Mouse (Mus musculus) spleen, adult 18-20 months (tissue): Measurements from ENCODE around the gene Psma7.

ENCODE experiments used
- DNase-seq, 2 experiments: peaks; one replicate each; pipeline ENCODE4 v3.0.0; 2022; ENCODE audit warnings: mixed read lengths in 2 of 2

The Psma7 gene

DNA sequence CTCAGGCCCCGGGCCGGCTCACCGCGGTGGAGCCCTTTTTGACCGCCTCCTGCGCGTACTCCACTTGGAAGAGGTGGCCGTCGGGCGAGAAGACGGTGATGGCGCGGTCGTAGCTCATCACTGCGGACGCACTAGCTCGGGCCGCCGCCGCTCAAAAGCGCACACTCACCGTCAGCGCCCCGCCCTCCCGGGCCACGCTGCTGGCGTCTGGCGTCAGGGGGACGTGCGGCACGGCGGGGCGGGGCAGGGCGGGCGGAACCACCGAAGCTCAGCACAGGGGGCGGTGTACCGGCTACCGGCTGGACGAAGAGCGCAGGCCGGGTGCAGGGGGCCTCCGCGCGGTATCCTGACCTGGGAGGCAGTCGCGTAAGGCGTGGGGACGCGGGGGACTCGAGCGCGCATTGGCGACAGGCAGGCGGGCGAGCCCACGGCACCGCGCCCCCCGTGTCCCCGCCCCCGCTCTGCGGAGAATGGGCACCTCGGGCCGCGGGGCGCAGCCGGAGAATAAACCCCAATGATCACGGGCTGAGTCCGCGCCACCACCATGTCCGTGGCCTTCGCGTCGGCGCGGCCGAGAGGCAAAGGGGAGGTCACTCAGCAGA lies at the start of gene Psma7, which contains the start of gene Ss18l1:
Psma7 (minus strand) TSS at position 178 of the 602 bp plus-strand sequence.
Ss18l1 (plus strand) TSS at position 254 of the 602 bp plus-strand sequence.
- peak; percentile 79 to 88 for DNase-seq

DNA sequence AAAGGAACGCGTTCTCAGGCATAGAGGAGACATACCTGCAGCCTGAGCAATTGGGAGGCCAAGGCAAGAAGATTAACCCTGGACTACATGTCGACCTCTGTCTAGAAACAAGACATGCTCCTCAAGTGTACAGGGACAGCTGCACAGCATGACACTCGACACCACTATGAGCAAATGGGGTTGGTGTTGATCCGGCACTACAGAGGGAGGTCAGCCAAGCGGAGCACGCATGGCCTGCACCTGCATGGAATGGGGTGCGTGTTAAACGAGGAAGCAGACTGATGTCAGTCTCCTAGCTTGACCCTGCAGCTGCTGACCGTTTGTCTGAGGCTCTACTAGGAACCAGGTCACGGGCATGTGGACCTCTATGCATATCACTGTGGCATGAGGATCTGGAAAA lies 48.1 kb upstream of the Psma7 start:
- DNase-seq, result no peak

DNA sequence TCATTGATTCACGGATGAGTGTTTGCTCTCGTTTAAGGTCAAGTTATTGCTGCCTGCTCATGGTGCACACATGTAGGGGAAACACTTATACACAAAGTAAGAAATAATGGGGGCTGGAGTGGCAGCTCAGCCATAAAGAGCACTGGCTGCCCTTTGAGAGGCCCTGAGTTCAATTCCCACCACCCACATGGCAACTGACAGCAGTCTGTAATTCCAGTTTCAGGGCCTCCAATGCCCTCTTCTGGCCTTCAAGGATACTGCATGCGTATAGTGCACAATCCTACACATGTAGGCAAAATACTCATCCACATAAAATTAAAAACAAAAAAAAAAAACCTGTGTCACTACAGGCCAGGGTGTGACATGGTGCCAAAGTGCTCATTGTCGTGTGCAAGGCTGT lies 45.2 kb upstream of the Psma7 start:
- no peak for DNase-seq

DNA sequence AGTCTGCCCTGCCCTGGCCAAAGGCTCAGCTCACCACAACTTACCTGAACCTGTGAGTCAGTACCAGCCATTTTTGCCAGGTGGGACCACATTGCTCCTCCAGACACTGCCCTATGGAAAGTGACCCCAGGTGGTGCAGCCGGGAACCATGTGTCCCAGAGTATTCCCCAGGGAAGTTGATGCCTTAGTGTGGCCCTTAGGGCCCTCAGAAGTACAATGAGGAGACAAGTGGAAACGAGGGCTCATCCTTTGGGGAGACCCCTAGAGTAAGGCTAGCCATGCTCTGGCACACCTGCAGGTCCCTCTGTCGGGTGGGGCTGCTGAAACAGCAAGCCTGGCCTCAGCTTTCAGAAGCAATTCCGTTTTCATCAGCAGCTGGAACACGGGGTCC lies 44.4 kb upstream of the Psma7 start:
- no peak for DNase-seq

DNA sequence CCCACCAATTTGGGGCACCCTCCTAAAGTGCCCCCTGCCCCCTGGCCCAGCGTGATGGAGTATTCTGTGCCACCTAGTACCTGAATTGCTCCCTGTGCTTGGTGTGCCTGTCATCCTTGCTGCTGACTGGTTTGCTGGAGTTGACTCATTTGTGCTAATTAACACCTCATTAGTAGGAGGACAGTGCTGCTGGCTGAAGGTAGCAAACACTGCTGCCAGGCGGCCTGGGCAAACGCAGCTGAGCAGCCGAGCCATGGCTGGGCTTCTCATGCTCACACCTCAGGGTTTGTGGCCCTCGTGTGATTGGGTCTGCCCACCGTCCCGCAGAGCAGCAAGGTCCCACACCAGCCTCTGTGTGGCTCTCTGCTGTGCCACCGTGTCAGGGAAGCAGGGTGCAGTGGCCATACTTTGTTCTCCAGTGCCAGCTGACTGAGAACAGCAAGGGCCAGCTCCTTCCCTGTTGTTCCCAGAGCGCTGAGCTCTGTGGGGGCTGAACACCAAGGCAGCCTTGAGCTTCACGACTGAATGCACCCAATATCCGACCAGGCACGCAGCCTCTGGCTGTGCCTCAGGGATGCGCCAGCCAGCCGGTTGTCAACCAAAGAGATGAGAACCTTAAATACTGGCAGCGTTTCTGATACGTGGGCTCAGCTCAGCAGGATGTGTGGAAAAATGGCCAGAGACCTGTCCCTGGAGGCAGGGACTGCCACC lies 43.8 kb upstream of the Psma7 start:
- DNase-seq, result no peak

DNA sequence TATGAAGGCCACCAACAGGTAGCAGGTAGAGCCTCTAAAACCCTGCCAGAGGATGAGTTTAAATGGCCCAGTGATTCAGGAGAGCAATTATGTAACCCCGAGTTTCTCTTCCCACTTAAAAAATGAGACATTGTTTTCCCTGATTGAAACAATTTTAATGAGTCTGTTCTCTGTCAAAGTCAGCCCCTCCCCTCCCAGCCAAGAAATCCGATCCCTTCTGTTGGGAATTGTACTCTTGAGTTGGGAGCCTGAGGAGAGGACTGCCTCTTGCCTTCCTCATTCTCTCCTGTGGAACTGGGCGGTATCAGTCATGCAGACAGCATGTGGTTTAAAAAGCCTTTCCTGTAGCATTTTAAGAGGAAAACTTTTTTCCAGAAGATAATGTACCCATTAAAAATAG lies 42.3 kb upstream of the Psma7 start:
- DNase-seq, result no peak

DNA sequence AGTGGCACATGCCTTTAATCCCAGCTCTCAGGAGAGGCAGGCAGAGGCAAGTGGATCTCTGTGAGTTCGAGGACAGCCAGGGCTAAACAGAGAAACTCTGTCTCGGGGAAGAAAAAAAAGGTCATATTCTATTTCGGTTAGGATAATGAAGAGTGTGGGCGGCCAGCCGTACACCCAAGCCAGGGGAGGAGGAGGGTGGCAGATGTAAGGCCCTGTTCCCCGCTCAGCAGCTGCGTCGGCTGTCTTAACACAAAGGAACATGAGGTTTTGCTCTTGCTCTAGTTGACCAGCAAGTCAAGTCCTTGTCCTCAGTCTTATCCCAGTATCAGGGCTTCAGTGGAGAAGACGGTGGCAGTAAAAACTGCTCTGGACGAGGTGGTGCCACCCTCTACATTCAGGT lies 40.8 kb upstream of the Psma7 start:
- DNase-seq, result no peak

DNA sequence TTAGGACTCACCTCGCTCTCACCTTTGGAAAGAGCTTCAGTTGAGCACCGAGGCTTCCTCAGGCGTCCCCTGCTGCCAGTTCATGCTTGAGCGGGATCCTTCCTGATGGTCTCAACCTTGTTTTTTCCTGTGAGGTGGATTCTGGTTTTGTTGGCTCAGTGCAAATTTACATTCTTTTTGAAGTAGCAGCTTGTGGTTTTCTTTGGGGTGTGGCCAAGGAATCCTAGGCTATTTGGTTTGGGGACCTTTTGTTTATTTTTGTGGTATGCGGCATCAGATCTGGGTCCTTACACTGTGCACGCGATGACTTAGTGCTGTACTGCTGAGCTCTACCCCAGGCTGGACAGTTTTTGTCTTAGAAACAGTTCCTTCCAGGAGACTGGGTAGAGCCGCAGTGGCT lies 38.4 kb upstream of the Psma7 start:
- no peak for DNase-seq

DNA sequence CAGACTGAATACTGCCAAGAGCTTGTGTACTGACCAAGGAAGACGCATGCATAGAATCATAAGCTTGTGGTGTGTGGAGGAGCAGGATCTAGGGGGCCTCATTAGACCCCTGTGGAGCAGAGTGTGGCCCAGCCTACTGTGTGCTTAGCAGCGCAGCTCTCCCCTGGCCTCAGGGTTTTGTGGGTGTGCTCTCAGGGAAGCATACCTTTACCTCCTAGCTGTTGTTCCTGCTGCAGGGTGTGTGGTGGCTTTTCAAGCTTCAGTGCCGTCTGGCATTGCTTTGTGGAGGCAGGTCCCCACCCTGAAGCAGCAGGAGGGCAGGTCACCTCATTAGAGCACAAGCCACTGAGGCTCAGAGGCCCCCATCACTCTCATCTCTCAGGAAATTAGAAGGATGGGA lies 35.4 kb upstream of the Psma7 start:
- DNase-seq, result no peak

DNA sequence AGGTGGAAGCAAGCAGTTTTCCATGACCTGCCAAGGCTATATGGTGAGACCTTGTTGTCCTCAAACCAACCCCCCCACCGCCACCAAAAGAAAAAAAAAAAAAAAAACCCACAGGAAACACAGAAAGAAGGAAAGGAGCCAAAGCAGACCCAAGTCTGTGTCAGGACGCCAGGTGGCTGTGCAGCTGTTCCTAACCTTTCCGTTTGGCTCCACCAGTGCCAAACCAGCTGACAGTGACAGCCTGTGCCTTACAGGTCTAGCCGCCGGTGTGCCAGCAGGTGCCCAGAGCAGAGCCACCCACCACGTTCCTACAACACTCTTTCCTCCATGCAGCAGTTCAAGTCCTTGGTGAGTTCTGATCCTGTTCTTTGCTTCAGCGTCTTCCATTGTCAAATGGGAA lies 30.7 kb upstream of the Psma7 start:
- DNase-seq, result no peak

DNA sequence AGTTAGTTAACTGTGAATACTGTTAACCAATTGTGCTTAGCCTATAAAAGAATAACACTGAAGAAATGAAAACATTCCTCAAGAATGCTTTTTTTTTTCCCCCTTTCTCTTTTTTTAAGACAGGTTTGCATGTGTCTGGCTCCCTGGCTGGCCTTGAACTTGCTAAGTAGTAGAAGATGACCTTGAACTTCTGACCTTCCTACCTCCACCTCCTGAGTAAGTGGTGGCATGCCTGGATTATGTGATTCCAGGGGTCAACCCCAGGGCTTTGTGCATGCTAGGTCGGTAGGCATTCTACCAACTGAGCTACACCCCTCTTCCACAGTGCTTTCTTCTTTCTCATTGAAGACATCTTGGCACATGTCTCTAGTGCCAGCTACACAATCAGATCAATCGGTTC lies 29.4 kb upstream of the Psma7 start:
- DNase-seq, result no peak

DNA sequence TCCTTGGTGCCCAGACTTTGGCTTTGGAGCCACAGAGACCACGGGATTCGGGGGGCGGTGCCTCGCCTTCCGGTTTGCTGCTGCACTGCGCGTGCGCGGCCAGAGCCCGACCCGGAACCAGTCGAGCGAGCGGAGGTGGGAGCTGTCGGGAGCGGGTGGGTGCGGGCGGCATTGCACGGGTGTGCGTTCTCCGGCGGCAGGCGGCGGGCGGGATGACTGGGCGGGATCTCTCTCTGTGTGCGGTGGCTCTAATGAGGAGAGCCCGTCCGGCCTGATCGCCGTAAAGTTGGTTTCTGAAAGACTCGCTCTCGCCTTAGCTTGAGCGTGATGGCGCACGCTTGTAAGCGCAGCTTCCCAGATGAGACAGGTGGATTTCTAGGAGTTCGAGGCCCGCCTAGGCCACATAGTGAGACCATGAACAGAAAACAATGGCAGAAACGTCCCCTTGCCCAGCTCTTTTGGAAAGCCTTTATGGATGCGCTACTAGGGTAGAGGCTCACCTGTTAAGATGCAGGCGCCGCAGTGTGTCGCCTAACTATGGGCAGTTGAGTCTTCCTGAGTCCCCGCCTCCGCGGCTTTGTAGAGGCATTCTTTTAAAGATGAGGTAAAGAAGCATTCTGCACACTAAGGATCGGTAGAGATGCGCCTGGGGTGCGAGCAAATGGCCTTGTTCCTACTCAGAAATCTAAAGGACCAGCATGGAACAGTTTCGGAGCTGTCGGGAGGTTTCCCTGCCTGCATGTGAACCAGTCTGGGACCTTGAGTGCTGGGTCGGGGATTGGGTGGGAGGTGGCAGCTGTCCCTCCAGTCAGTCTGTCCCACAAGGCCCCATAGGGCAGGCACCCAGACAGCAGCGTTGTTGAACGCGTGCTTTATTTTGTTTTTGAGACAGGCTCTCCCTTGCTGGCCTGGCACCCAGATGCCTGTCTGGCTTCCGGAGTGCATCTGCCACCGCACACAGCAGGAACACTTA lies 28.5 kb upstream of the Psma7 start, which contains the start of gene Mtg2:
Mtg2 (plus strand) TSS at position 108 of the 973 bp plus-strand sequence.
- peak; percentile 82 to 92 for DNase-seq

DNA sequence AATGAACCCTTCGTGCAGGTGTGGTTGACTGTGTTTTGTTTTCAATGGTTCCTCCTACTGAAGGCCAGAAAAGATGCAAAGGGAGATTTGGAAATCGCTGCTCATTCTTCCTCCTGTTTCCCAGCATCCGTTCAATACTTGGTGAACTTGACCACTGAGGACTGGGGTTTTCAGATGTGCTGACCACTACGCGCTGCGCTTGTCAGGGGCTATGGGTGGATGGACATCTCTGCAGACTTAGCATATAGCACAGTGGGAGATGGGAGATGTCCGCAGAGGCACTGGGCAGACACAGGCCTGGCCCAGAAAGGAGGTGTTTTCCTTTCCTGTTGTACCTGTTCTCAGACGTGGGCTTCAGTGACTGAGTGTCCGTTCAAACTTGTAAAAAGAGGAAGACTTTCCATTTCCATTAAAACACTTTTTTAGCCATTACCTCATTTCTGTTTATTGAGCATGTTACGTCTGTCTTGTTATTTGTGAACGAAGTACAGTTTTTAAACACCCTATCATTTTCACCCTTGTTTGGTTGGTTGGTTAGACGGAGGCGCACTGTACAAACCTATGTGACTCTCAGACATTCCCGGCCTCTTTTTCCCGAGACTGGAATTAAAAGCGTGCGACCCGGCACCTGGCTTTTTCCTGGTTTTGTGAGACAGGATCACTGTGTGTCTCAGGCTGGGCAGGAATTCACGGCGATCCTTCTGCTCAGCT lies 27.7 kb upstream of the Psma7 start:
- DNase-seq, result no peak

DNA sequence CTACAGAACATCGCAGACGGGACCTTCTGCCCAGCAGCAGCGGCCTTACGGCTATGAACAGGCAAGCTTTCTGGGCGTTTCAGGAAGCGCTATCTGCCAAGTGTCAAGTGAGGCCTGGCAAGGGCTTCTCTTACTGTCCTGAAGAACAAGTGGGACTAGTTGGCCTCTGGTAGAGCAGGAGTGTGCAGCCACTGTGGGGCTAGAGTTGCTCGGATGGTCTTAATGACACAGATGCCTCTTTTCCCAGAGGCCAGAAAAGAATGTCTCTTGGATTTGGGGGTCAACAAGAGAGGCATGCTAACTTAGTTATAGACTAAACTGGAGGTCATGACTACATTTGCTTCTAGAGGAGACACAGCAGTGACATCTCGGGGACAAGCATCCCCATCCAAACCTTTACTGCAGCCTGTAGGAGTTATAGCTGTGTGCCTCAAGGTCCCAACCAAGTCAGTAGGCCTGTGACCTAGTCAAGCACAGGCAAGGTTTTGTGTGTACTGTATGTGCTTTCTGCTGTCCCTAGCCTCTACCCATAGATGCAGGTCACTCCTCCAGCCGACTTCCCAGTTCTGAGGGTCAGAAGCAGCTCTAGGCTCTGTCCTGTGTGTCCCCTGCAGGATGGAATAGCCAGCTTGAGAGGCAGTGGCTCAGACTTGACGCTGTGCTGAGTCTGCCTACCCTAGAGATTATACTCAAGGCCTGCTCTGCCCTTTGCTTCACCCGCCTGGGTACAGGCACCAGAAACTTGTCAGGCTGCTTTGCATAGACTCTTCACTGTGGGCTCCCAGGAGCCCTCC lies 21.3 kb upstream of the Psma7 start:
- no peak for DNase-seq

DNA sequence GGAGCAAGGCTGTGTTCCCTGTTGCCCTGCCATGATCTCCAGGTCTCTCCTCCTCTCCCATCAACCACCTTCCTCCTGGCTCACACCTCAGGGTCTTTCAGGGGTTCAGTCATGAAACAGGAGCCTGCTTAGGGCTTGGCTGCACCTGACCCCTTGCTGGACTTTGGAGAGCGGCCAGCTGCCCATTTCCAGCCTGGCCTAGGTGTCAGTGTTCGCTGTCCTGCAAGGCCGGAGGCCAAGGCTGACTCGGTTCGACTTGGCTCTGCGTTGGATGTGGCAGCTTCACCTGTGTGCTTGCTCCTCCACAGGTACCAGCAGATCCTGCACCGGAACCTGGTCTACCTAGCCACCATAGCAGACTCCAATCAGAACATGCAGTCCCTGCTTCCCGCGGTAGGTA lies 10.8 kb upstream of the Psma7 start:
- no peak for DNase-seq

DNA sequence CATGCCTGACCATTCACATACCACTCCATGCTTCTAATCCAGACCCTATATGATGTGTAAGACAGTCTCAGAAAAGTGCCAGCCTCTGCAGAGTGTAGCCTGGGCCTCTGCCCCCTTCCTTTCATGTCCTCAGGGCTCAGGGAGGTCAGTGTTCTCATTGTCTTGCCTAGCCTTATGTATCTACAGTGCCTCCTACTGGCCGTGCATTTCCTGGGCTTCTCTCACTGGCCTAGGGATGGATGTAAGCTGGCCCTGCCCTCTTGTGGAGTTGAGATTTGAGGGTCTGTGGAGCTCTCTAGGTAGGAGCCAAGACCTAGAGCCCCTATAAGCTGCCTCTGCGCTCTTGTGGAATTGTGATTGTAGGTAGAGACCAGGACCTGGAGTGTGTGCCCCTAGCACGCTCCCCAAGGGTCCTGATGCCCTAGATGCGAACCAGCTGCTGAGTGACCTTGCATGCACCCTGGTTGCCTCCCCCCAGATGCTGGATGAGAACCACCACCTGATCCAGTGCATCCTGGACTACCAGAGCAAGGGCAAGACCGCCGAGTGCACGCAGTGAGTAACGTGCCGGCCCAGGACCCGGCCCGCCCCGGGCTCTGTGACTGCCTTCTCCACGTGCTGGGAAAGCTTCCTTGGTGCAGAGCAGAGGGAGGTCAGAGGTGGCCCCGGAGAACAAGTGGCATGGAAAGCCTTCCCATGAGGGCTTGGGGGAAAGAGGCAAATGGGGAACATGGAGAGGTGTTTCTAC lies 9.9 kb upstream of the Psma7 start:
- peak in 1 of 2 experiments; percentile 41 for DNase-seq

DNA sequence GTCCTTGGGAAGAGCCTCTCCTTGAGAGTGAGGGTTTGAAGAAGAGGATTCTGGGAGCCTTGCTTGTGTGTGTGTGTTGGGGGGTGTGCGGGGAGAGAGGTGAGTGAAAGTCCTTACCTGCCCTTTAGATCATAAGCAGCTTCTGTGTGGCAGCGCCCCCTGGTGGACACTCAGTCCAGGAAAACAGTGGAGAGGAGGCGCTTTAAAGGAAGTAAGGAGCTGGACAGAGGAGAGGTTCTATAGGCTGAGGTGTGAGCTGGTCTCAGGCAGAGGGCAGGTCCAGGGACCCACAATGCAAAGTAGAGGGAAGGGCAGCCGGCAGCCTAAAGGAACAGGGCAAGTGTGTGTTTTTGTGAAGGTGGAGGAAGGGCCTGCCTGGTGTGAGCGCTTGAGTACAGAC lies 8.8 kb upstream of the Psma7 start:
- DNase-seq, result peak; percentile 67 to 84

DNA sequence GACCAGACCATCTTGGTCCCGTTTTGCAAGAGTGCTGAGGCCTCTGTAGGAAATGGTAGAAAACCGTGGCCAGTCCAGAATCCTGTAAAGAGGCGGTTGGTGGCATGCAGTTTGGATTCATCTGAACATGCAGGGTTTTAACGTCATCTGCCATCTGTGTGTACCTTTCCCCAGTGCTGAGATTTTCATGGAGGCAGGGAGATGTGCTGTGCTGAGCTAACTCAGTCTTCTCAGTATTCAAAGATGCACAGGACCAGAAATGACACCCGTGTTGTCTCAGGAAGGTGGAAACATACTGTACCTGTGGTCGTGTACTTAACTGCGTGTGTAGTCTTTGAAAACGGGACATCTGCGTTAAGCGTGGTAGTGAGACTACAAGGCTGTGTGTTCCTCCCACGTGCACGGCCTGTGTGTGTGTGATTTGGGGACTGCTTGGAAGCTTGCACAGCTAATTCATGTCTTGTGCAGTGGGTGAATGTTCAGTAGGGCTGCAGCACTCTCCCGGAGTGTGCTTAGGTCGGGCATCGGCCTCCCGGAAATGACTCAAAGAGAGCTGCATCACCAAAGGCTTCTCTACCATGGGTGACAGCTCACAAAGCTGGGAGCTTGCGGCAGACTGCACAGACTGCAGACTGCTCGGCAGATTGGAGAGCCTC lies 5.9 kb upstream of the Psma7 start:
- no peak for DNase-seq

DNA sequence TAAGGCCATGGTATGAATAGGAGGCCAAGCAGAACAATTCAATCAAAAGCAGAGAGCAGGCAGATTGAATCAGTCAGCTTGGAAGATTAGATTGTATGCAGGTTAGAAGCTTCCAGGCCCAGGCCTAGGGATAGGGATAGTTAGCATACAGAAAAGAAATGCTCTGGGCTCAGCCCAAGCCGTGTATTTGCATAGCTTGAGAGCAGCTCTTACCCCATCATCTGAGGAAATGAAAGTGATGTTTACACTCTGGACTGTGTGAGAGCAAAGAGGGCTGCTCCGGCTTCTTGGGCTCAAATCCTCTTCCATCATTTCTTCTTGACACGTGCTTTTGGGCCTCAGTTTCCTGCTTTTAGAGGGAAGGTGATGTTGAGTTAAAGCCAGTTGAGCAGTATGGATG lies 5.3 kb upstream of the Psma7 start:
- DNase-seq, result no peak

DNA sequence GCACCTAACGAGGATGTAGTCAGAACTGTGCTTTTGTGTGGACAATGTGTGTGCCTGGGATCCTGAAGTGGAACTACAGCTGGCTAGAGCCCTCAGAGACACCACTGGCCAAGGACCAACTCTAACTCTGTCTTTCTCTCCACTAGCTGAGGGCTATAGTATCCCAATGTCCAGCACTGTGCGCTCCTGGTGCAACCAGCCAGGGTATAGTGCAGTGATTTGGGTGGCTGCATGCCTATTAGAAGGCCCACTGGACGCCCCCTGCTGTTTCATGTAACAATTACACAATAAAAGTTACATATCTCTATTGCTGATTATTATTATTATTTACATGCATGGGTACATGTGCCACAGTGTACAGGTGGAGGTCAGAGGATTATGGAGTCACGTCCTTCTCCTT lies 3.0 kb upstream of the Psma7 start:
- DNase-seq, result no peak
